Comparison of ENCODE assay signal across 12 mouse cellular contexts in the genomic region with DNA sequence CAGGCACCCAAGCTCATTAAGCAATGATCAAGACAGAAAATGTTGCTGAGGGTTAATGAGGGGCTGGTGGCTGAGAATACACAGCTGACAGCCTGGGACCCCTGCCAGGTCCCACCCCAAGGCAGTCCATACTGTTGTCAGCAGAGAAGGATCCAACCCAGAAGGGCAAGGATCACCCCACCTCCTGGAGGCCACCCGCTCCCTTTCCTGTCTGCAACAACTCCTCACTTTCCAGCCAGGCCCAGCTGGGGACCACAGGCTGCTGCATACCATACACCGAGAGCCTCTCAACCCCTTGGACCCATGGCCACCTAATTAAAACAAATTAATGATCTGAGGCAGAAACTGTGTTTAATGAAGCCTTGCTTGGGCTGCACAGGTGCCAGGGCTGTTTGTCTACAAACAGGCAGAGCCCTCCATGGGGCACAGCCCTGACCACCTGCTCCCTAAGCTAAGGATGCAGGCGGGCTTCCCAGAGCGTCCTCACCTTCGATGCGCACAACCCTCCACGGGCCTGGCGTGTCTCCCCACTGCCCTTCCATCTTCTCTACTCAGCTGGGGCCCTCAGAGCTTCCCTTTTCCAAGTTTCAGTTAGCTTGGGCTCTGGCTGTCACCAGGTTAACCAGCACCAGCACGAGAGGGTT. TPM values are rescaled to one million over a fixed set of nuclear protein-coding genes. Genes with fewer than 3 reads are reported as not detected.
DNase-seq lines count a peak whose midpoint lies in the region; ATAC-seq and TF ChIP-seq lines count a peak whose summit lies in the region.
"Had no signal": no experiment of that assay in that cellular context is flagged by ENCODE, and none has a peak within 500 bp of the region (broad histone marks: within the 10 kb centered on the region; RNA-seq: fewer than 3 reads in every experiment).

No protein-coding gene starts in this region.

- no peak for DNase-seq in hindbrain, embryonic 11.5 days (ENCODE audit: low spot score)
- peak; percentile 92 for DNase-seq in retina, postnatal 1 day
- no peak for DNase-seq in T-cell, adult 2 months (ENCODE audit: low spot score)
- DNase-seq: heart, adult 18-20 months; right cerebral cortex, postnatal 25 days; thymus, postnatal 4 days had no signal

- no peaks in the 10 kb centered on the region for H3K27me3 ChIP-seq in hindbrain, embryonic 12.5 days
- no peaks in the 10 kb centered on the region for H3K27me3 ChIP-seq in hindbrain, embryonic 11.5 days (ENCODE audit: control insufficient read depth, insufficient read depth, low read length)
- H3K27me3 ChIP-seq in neural tube, embryonic 13.5 days, result 0 out of 2 replicates have a peak, but pooled peaks cover under 1% of the 10 kb centered on the region
- H3K27me3 ChIP-seq in neural tube, embryonic 15.5 days (replicated peaks), result no peaks in the 10 kb centered on the region
- H3K27me3 ChIP-seq in intestine, postnatal 0 days (replicated peaks; ENCODE audit: control insufficient read depth, insufficient read depth, low read length), result no peaks in the 10 kb centered on the region
- H3K27me3 ChIP-seq: limb, embryonic 12.5 days had no signal

- no peak overlapping the region for H3K4me3 ChIP-seq in hindbrain, embryonic 12.5 days
- H3K4me3 ChIP-seq in hindbrain, embryonic 11.5 days (ENCODE audit: low read depth, low read length), result no peak overlapping the region
- H3K4me3 ChIP-seq in neural tube, embryonic 13.5 days, result no peak overlapping the region
- H3K4me3 ChIP-seq in neural tube, embryonic 15.5 days (replicated peaks), result no peak overlapping the region
- no peak overlapping the region for H3K4me3 ChIP-seq in intestine, postnatal 0 days (ENCODE audit: low read depth, low read length)
- H3K4me3 ChIP-seq: limb, embryonic 12.5 days had no signal

- TF ChIP-seq CTCF in intestine, postnatal 0 days (IDR thresholded peaks at IDR 0.05; ENCODE audit: low read depth), result peak; percentile 8; the same call in 1 of the 2 replicates

- H3K9ac ChIP-seq in hindbrain, embryonic 12.5 days, result no peak overlapping the region
- H3K9ac ChIP-seq in hindbrain, embryonic 11.5 days (ENCODE audit: low read depth, low read length), result no peak overlapping the region
- H3K9ac ChIP-seq in neural tube, embryonic 13.5 days, result no peak overlapping the region
- H3K9ac ChIP-seq in neural tube, embryonic 15.5 days (replicated peaks), result no peak overlapping the region
- no peak overlapping the region for H3K9ac ChIP-seq in intestine, postnatal 0 days (ENCODE audit: low read depth, low read length)
- H3K9ac ChIP-seq: limb, embryonic 12.5 days had no signal

- WGBS in hindbrain, embryonic 12.5 days, result 63% methylated on average over 9 of the region's 9 CpGs
- 81% methylated on average over 9 of the region's 9 CpGs for WGBS in hindbrain, embryonic 11.5 days
- 49% methylated on average over 9 of the region's 9 CpGs for WGBS in neural tube, embryonic 13.5 days
- 54% methylated on average over 9 of the region's 9 CpGs for whole genome bisulfite sequencing in neural tube, embryonic 15.5 days
- WGBS in intestine, postnatal 0 days, result 69% methylated on average over 9 of the region's 9 CpGs

- H3K4me1 ChIP-seq in hindbrain, embryonic 12.5 days, result peaks cover 4% of the 10 kb centered on the region
- H3K4me1 ChIP-seq in hindbrain, embryonic 11.5 days (replicated peaks; ENCODE audit: control insufficient read depth, insufficient read depth, low read length), result no peaks in the 10 kb centered on the region
- H3K4me1 ChIP-seq in neural tube, embryonic 13.5 days (replicated peaks), result peaks cover 9% of the 10 kb centered on the region; the same call in 1 of the 2 replicates
- peaks cover 6% of the 10 kb centered on the region; the same call in 1 of the 2 replicates for H3K4me1 ChIP-seq in neural tube, embryonic 15.5 days
- H3K4me1 ChIP-seq in intestine, postnatal 0 days (replicated peaks; ENCODE audit: control insufficient read depth, insufficient read depth, low read length), result peaks cover 4% of the 10 kb centered on the region; the same call in 1 of the 2 replicates
- H3K4me1 ChIP-seq: limb, embryonic 12.5 days had no signal

- no peak overlapping the region for H3K4me2 ChIP-seq in hindbrain, embryonic 12.5 days (replicated peaks)
- no peak overlapping the region for H3K4me2 ChIP-seq in hindbrain, embryonic 11.5 days (replicated peaks; ENCODE audit: low read depth, low read length)
- no peak overlapping the region for H3K4me2 ChIP-seq in neural tube, embryonic 13.5 days
- no peak overlapping the region for H3K4me2 ChIP-seq in neural tube, embryonic 15.5 days
- H3K4me2 ChIP-seq in intestine, postnatal 0 days (replicated peaks; ENCODE audit: low read depth), result no peak overlapping the region
- H3K4me2 ChIP-seq: limb, embryonic 12.5 days had no signal

- H3K9me3 ChIP-seq in hindbrain, embryonic 12.5 days (replicated peaks), result no peaks in the 10 kb centered on the region
- no peaks in the 10 kb centered on the region for H3K9me3 ChIP-seq in hindbrain, embryonic 11.5 days (ENCODE audit: control insufficient read depth, low read length)
- no peaks in the 10 kb centered on the region for H3K9me3 ChIP-seq in neural tube, embryonic 13.5 days
- H3K9me3 ChIP-seq in neural tube, embryonic 15.5 days (replicated peaks), result no peaks in the 10 kb centered on the region
- H3K9me3 ChIP-seq in intestine, postnatal 0 days (ENCODE audit: control insufficient read depth), result no peaks in the 10 kb centered on the region
- H3K9me3 ChIP-seq: limb, embryonic 12.5 days had no signal

- ATAC-seq in hindbrain, embryonic 12.5 days (ENCODE audit: low FRiP score), result peak; percentile 81
- ATAC-seq in hindbrain, embryonic 11.5 days (ENCODE audit: low FRiP score), result no peak; the same call in 1 of the 2 replicates
- peak; percentile 69 for ATAC-seq in neural tube, embryonic 13.5 days (ENCODE audit: low read depth)
- ATAC-seq in neural tube, embryonic 15.5 days (ENCODE audit: low FRiP score), result no peak
- no peak for ATAC-seq in intestine, postnatal 0 days
- no peak for ATAC-seq in CD4-positive, CD25-positive, alpha-beta regulatory T cell, adult 4 months

- no peak overlapping the region for H3K27ac ChIP-seq in hindbrain, embryonic 12.5 days
- no peak overlapping the region for H3K27ac ChIP-seq in hindbrain, embryonic 11.5 days (ENCODE audit: low read depth, low read length)
- H3K27ac ChIP-seq in neural tube, embryonic 13.5 days (replicated peaks), result no peak overlapping the region
- H3K27ac ChIP-seq in neural tube, embryonic 15.5 days (replicated peaks), result no peak overlapping the region
- H3K27ac ChIP-seq in intestine, postnatal 0 days (ENCODE audit: low read depth, low read length), result no peak overlapping the region
- H3K27ac ChIP-seq: limb, embryonic 12.5 days had no signal

- no peaks in the 10 kb centered on the region for H3K36me3 ChIP-seq in hindbrain, embryonic 12.5 days
- H3K36me3 ChIP-seq in hindbrain, embryonic 11.5 days (ENCODE audit: control insufficient read depth, insufficient read depth, low read length), result no peaks in the 10 kb centered on the region
- H3K36me3 ChIP-seq in neural tube, embryonic 13.5 days, result no peaks in the 10 kb centered on the region
- no peaks in the 10 kb centered on the region for H3K36me3 ChIP-seq in neural tube, embryonic 15.5 days
- no peaks in the 10 kb centered on the region for H3K36me3 ChIP-seq in intestine, postnatal 0 days (ENCODE audit: control insufficient read depth, insufficient read depth)
- H3K36me3 ChIP-seq: limb, embryonic 12.5 days had no signal

RNA-seq across cellular contexts. Expression of a gene that starts 53.4 kb away (rescaled TPM):
- polyA plus RNA-seq in hindbrain, embryonic 12.5 days (2016; fragmentation: Nextera tagmentation; extraction: Ambion mirVana), result 61.9 and 65.5 TPM in 2 replicates
- 59.6 and 64.3 TPM in 2 replicates for polyA plus RNA-seq in hindbrain, embryonic 11.5 days (2014; fragmentation: Nextera tagmentation; extraction: Ambion mirVana)
- polyA plus RNA-seq in neural tube, embryonic 13.5 days (2015; fragmentation: Nextera tagmentation; extraction: Ambion mirVana), result 24.2 and 28.7 TPM in 2 replicates
- 11.7 and 14.1 TPM in 2 replicates for polyA plus RNA-seq in neural tube, embryonic 15.5 days (2015; fragmentation: Nextera tagmentation; extraction: Ambion mirVana)
- polyA plus RNA-seq in intestine, postnatal 0 days (2015; fragmentation: Nextera tagmentation; extraction: Ambion mirVana), result 18.5 and 20.0 TPM in 2 replicates
- under 1 TPM in 1 of 2 experiments, not detected in 1; 0.81 TPM for polyA plus RNA-seq in CD4-positive, CD25-positive, alpha-beta regulatory T cell, adult 4 months (2017; shearing (Covaris generic))

Comparison
In these comparisons a context has a peak if more than half of its experiments do, and no peak if none do; other contexts are left out.
1. ATAC-seq: peak in hindbrain, embryonic 12.5 days (single experiment) and neural tube, embryonic 13.5 days (single experiment); none in hindbrain, embryonic 11.5 days (single experiment), neural tube, embryonic 15.5 days (single experiment), intestine, postnatal 0 days (single experiment) and CD4-positive, CD25-positive, alpha-beta regulatory T cell, adult 4 months (single experiment).